Mouse (Mus musculus): Measurements from ENCODE around the gene Igfbp1. TPM values are rescaled to one million over a fixed set of nuclear protein-coding genes. Genes with fewer than 3 reads are reported as not detected.

The Igfbp1 gene
- polyA plus RNA-seq (2015; fragmentation: Nextera tagmentation; extraction: Ambion mirVana), result 0.17 and 0.40 TPM in 2 replicates

GRCm38 (mm10) chr11:7197491-7197941 lies at the start of gene Igfbp1:
Gene Igfbp1 (plus strand): TSS chr11:7197782.
- no peak for DNase-seq (ENCODE audit: low spot score)

- DNase-seq (ENCODE audit: low spot score), result no peak
Observed at GRCm38 (mm10) chr11:7147945-7148344, 49.6 kb upstream of the Igfbp1 start.

DNA sequence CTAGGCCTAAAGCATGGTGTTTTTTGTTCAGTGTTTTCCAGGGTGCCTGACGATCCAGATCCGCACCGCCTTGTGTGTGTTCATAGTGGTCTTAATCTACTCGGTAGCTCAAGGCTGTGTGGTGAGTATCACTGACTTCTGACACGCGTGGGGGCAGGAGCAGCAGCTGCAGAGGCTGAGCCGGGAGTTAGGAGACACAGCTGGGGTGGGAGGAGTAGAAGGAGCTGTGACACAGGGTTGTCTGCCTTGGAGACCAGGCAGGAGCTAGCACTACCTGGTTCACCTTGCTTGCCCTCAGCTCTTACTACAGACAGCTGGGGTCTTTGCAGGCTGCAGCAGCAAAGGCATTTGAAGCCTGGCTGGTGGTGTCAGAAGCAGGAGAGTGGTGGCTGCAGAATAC lies 48.1 kb upstream of the Igfbp1 start:
- DNase-seq (ENCODE audit: low spot score), result peak; percentile 75

DNA sequence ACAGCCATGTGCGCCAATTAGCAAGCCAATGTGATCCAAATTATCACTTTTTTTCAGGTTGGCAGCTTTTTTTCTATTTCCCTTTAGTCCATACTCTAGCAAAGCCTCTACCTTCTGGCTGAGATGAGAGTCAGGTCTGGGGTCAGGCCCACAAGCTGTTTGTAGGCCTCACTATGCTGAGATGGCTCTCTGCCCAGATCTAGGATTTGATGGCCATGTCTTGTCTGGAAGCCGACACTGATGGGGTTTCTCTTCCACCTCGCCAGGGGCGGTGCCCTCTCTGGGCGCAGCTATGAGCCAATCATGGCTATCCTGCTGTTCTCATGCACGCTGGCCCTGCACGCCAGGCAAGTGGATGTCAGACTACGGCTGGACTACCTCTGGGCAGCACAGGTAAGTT lies 47.1 kb upstream of the Igfbp1 start:
- no peak for DNase-seq (ENCODE audit: low spot score)

- DNase-seq (ENCODE audit: low spot score), result no peak
Observed at GRCm38 (mm10) chr11:7152371-7152770, 45.2 kb upstream of the Igfbp1 start.

- DNase-seq (ENCODE audit: low spot score), result no peak
Observed at GRCm38 (mm10) chr11:7153081-7153480, 44.5 kb upstream of the Igfbp1 start.

DNA sequence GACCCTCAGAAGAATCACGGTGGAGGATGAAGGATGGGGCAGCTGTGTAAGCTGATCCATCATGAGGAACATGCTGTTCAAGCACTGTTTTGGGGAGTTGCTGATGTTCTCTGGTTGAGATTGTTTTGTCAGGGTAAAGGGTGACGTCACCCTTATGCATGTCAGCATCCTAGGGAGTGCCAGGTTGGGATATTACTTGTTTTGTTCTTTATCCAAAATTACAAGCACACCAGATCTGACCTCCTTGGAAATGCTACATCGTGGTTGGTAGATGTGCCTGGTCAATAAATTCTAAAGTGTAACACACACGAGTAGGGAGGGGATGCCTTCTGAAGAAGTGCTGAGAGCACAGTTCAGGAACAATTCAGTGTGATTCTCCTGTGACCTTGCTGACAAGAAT lies 41.2 kb upstream of the Igfbp1 start:
- no peak for DNase-seq (ENCODE audit: low spot score)

DNA sequence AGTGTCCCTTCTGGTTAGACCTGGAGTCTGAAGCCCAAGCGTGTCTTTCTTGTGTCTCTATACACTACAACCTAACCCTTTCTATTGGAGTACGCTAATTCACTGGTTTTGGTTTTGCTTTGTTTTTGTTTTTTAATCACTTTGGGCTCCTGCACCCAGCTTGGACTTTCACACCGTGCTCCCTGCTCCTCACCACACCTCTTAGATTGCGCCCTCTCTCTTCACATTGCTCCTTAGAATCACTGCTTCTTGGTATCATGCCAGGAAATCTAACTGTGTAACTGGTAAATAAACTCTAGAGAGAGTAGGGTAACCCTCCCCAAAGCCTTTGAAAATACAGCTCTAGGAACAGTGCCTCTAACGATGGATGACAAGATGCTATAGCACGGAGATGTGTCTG lies 39.4 kb upstream of the Igfbp1 start:
- DNase-seq (ENCODE audit: low spot score), result no peak

GRCm38 (mm10) chr11:7160146-7160545 lies 37.4 kb upstream of the Igfbp1 start:
- DNase-seq (ENCODE audit: low spot score), result no peak

DNA sequence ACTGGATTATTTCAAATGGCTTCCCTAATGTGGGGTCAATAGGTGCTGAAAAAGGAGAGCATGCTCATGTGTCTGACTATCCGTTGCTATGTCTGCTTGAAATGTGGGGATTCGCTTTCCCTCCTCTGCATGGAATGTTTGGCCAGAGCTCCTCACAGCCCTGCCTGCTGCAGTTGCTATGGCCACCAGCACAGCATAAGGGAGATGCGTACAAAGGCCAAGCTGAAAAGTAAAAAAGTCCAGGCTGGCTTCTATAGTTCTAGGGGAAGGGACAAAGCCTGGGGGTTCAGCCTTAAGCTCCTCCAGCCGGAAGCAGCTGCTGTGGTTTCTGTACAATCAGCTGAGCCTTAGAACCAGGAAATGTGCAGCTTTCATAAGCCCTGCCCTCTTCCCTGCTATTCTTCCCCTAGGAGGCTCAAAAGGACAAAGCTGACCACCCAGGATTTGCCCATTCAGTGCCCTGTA lies 36.9 kb upstream of the Igfbp1 start:
- DNase-seq (ENCODE audit: low spot score), result peak; percentile 78

- DNase-seq (ENCODE audit: low spot score), result peak; percentile 83
Observed at GRCm38 (mm10) chr11:7161502-7162174, 35.9 kb upstream of the Igfbp1 start.

DNA sequence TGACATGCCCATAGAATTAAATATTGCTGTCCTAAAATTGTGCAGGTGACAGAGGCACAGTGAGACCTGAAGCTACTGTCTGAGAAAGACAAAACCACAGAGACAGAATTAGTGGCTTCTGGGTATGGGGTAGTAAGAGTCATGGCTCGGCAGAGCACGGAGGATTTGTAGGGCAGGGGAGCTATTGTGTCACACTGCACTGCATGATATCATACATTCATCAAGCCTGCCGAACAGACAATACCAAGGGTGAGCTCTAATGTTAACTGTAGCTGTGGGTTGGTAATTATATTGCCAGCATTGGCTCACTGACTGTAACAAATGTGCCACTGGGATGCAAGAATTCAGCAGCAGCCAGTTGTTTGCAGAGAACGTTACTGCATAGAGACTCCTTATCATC lies 33.2 kb upstream of the Igfbp1 start:
- DNase-seq (ENCODE audit: low spot score), result no peak

DNA sequence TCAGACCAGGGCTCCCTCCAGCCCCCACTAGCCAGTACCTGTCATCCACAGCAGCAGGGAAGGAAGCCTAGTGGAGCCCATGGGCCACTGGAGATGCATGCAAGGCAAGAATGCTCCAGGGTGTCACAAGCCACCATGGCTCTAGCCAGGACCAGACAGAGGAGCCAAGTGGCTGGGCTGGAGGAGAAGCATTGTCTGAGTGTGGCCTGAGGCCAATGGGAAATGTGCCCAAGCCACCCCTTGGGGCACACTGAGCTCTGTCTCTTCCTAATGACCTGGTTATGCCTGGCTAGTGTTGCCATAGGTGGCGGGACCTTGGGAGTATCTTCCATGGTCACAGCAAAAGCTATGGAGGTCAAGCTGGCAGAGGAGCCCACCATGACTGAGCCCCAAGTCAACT lies 27.9 kb upstream of the Igfbp1 start:
- no peak for DNase-seq (ENCODE audit: low spot score)

DNA sequence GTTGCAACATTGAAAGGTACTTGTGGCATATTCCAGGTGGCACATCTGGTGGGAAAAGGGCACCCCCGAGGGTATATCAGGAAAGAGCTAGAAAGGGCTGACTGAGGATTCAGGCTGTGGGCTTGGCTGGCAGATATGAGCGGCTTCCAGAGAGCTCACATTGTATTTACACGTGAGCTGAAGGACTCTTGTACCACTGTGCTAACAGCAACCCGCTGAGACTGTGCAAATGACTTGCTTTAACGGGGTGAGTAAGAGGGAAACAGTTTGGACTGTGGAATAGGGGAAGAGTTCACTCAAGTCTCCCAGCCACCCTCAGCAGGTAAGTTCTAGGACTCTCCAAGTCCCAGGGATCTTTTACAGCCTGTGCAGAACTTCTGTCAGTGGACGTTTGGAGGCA lies 23.9 kb upstream of the Igfbp1 start:
- no peak for DNase-seq (ENCODE audit: low spot score)

DNA sequence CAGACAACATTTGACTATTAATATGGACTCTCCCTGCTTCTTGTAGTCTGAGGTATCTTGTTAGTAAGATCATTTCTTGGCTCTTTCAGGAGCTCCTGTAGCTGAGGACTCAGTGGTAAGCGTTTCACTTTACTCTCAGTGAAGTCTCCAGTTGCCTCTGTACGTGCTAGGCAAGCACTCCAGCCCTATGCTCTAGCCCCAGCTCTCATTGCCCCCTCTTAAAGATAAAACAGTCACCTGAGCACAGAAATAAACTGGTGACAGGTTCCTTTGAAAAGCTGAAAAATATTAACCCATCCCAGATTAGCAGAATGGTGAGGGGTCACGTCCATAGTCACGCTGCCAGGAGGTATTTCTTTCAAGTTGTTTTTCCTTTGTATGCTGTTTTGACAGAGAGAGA lies 18.9 kb upstream of the Igfbp1 start:
- no peak for DNase-seq (ENCODE audit: low spot score)

DNA sequence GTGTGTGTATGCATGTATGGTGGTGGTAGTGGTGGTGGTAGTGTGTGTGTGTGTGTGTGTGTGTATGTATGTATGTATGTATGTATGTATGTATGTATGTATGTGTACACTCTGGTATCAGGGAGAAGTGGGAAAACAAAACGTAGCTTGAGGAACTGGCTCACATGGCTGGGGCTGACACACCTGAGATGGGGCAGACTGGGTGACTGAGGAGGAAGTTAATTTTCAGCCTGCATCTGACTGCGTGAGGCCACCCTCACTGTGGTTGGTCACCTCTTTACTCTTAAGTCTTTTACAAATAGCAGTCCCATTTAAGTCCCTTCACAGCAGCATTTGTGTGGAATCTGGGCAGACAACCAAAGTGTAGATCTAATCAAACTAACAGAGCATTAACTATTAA lies 18.3 kb upstream of the Igfbp1 start:
- no peak for DNase-seq (ENCODE audit: low spot score)

DNA sequence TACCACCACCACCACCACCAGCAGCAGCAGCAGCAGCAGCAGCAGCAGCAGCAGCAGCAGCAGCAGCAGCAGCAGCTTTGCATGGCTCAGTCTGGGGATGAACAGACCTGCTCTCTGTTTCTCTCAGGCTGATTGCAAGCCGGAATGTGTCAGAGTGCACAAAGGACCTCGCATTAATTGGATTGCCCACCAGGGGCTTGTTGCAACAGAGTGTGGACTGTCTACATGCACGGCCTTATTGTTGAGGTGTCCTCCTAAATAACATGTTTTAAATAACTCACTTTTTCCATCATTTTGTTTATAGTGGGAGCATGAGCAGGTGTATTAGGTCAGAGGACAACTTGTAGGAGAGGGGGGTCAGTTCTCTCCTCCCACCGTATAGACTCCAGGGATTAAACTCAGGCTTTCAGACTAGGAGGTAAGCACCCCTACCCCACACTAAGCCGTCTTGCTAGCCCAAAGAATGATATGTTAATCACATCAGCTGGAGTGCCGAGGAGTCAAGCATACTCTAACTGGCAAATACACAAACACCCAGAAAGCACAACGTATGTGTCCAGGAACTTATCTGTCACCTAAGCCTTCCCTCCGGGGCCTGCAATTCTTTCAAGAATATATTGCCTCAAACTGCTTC lies 15.1 kb upstream of the Igfbp1 start:
- DNase-seq (ENCODE audit: low spot score), result no peak

- DNase-seq (ENCODE audit: low spot score), result no peak
Observed at GRCm38 (mm10) chr11:7184420-7184819, 13.2 kb upstream of the Igfbp1 start.

DNA sequence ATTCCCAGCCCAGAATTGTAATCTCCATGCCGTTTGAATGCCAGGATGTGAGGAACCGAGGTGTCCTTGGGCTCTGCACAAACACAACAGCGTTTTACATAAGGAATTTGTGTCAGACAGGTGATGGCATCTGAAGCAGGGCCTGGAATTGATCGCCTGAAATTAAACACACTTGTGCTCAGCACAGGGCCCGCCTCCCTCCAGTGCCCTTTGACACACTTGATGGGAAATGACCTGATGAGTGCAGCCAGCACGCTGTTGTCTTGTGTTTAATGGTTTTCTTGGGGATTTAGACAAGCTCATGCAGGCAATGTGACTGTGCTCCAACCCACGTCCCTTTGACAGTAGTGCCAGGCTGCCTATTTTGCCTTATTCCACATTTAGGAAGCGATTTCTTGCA lies 10.1 kb upstream of the Igfbp1 start:
- no peak for DNase-seq (ENCODE audit: low spot score)

GRCm38 (mm10) chr11:7188469-7188868 lies 9.1 kb upstream of the Igfbp1 start, which contains the start of gene Gm11985:
Gene Gm11985 (minus strand): TSS chr11:7188569.
- no peak for DNase-seq (ENCODE audit: low spot score)

GRCm38 (mm10) chr11:7192710-7193109 lies 4.9 kb upstream of the Igfbp1 start:
- DNase-seq (ENCODE audit: low spot score), result no peak

GRCm38 (mm10) chr11:7193134-7193533 lies 4.4 kb upstream of the Igfbp1 start:
- DNase-seq (ENCODE audit: low spot score), result no peak

Data from thymus, postnatal 0 days (tissue).